ENCODE assay signal across 9 mouse cellular contexts in the genomic region with DNA sequence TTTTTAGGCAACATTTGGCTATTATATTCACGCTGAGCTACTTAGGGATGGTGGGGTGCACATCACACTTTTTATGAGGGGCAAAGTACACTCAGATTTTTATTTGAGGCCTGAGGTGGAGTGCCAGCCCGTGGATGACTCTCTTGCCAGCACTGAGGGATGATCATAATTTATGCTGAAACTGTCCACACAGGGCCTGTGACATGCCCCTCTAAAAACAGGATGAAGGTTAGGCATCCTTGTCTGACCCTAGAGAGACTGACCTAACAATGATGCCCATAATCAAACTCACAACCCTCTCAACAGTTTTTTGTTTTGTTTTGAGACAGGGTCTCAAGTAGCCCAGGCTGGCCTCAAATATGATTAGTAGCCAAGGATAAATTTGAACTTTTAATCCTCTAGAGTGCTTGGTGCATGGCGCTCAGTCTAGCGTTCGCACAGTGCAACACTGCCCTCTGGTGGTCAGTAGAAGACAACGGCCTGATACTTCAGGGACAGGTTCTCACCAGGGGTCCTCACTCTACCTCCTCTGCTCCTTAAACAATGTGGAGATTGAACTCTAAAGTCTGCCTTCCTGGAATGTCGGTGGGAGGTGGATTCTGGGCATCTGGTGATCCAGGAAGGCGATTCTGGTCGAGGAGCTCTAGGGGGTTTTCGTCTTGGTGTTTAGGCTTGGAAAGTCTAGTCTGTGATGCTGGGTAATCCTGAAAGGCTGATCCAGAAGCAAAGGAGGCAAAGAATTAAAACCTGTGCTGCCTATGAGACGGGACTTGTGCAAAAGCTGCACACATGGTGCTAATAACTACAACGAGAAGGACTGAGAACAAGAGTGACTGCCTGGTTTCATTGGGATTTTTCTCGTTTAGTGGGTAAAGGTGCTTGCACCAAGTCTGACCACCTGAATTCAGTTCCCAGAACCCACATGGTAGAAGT. TPM values are rescaled to one million over a fixed set of nuclear protein-coding genes. Genes with fewer than 3 reads are reported as not detected.
A peak's percentile ranks its signal among the peaks of the same experiment; 100 is the strongest.
DNase-seq lines count a peak whose midpoint lies in the region; ATAC-seq lines count a peak whose summit lies in the region.
"Had no signal": no experiment of that assay in that cellular context is flagged by ENCODE, and none has a peak within 500 bp of the region (broad histone marks: within the 10 kb centered on the region; RNA-seq: fewer than 3 reads in every experiment).

No protein-coding gene starts in this region.

- H3K9me3 ChIP-seq in kidney, embryonic 14.5 days (ENCODE audit: control insufficient read depth, low read length), result no peaks in the 10 kb centered on the region

- H3K36me3 ChIP-seq in kidney, embryonic 14.5 days (ENCODE audit: control insufficient read depth, insufficient read depth, low read length), result no peaks in the 10 kb centered on the region

- ATAC-seq in kidney, embryonic 14.5 days (ENCODE audit: low FRiP score, low TSS enrichment), result peak; percentile 89
- peak; percentile 74 for ATAC-seq in neutrophil, adult 5-6 weeks (ENCODE audit: extremely low read depth, insufficient number of reproducible peaks, low FRiP score, poor library complexity, severe bottlenecking)

- 24% methylated on average over 13 of the region's 13 CpGs for WGBS in kidney, embryonic 14.5 days

- no peak overlapping the region for H3K9ac ChIP-seq in kidney, embryonic 14.5 days (ENCODE audit: low read depth, low read length)

- no peak overlapping the region for H3K27ac ChIP-seq in kidney, embryonic 14.5 days (ENCODE audit: low read depth, low read length)

- no peaks in the 10 kb centered on the region for H3K27me3 ChIP-seq in kidney, embryonic 14.5 days (ENCODE audit: control insufficient read depth, insufficient read depth, low read length)

- no peak overlapping the region for H3K4me2 ChIP-seq in kidney, embryonic 14.5 days (replicated peaks; ENCODE audit: low read depth, low read length)

- peak; percentile 77 for DNase-seq in 416B (ENCODE audit: low read depth)
- DNase-seq in WW6 (ENCODE audit: low read depth, low spot score), result peak; percentile 65
- peak; percentile 45 to 76 for DNase-seq in cerebellum, postnatal 4 days (ENCODE audit: low spot score in 2 of 2)
- peak; percentile 59 for DNase-seq in gastrocnemius, postnatal 14 days
- peak; percentile 56 to 58 for DNase-seq in lung, adult 18-20 months
- peak; percentile 7 to 14 for DNase-seq in thymus, adult 18-20 months

- intact Hi-C loops in gastrocnemius, postnatal 14 days (cut with DNase I; ENCODE audit: low total_unique reads), result loop anchor here (10.0 kb wide), 2 partner anchors 332 to 462 kb away; a partner anchor contains a TSS

- H3K4me3 ChIP-seq in kidney, embryonic 14.5 days (ENCODE audit: low read length), result no peak overlapping the region

- peaks cover 7% of the 10 kb centered on the region for H3K4me1 ChIP-seq in kidney, embryonic 14.5 days (ENCODE audit: control insufficient read depth, insufficient read depth, low read length)

RNA-seq across cellular contexts. Expression of a gene that starts 52.7 kb away (rescaled TPM):
- not detected for total RNA-seq in gastrocnemius, postnatal 14 days (2021)
- polyA plus RNA-seq in kidney, embryonic 14.5 days (2014; fragmentation: Nextera tagmentation; extraction: Ambion mirVana), result not detected in 2 replicates
- total RNA-seq in neutrophil, adult 5-6 weeks (2017), result not detected in 2 replicates
- polyA plus RNA-seq: frontal cortex, adult 2 months had no signal

Comparison
In these comparisons a context has a peak if more than half of its experiments do, and no peak if none do; other contexts are left out.
1. DNase-seq: peak in every context shown above with its lines; median percentile 77 in 416B; 65 in WW6; 60 in cerebellum, postnatal 4 days; 59 in gastrocnemius, postnatal 14 days; 57 in lung, adult 18-20 months; 10 in thymus, adult 18-20 months.